Mouse (Mus musculus): ENCODE measurements at regions not wholly inside any gene's neighbourhood (a gene's known extent, or its start where the extent isn't known, plus 50 kb on each side); places are given as distances from the start of the nearest gene placed in this dataset.

DNA sequence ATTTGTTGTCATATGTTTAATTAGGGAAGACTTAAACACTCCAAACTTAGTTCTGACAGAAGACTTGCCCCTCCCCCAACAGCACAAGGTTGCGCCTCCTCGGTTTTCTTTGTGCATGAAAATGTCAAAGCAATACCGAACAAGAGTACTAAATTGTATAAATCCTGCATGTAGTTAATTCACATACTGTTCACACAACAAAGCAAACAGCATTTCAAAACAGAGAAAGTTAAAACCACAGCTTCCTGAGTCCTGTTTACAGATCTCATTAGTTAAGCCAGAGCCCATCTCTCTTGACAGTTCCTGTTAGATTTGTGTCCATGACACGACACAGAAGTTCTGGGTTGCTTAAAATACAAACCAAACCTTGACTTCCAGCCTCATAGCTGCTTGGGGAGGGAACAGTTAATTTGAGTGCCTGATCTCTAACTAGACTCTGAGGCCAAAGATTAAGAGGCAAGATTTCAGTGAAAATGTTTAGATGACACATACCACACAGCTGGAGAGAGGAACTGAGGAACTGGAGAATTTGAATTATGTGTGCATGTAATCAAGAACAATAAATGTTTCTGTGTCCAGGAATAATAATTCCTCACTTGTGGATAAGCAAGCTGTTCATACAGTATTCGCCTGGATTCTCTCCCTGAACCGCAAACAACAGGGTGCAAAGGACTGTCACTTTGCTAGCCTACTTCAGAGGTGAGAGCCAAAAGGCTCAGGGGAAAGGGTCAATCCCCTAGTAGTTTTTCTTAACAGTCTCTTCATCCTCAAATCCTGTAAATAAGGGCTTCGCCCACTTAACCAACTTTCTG is 113.3 kb upstream of the Tbl1xr1 start:
- in situ Hi-C loops (cut with MseI, MboI), result no loop called here

DNA sequence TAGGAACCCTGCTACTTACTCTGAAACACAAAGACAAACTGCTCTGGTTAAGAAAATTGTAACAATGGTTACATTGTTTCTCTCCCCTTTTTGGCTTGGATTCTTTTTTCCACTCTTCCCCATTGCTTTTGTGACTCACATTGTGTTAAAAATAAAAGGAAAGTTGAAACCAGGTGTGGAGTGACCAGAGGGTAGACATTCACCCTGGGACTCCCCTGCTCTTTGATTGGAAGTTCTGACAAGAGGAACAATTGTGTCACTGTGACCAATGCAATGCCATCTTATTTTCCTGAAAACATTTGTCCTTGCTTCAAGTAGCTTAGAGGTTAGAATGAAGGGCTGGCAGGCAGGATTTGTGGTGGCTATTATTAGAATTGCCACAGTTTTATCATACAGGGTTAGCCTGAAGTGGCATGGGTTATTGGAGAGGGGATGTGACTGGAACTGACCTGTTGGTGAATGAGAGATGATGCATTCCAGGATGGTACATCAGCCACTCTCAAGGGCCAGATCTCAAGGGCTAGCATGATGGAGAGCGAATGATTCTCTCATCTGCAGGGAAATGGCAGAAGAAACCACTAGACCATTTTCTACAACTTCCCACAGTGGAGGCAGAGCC is 112.6 kb upstream of the Tbl1xr1 start:
- in situ Hi-C loops (cut with MseI, MboI), result no loop called here

DNA sequence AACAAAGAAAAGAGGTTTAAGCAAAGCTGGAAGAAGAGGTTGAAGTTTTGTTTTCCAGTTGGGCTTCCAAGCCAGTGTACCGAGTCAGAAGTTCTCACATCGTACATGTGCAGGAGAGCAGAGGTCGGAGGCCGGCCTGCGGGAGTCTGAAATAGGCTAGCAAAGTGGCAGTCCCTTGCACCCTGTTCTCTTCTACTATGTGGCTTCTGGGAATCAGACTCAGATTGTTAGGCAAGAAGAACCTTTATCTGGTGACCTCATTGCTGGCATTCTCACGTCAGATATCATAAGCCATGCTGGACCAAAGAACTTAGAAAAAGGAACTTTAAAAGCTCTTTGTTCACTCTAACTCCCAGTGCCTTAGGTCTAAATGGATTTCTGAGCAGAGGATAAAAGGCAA is 112.0 kb upstream of the Tbl1xr1 start:
- in situ Hi-C loops (cut with MseI, MboI), result no loop called here

DNA sequence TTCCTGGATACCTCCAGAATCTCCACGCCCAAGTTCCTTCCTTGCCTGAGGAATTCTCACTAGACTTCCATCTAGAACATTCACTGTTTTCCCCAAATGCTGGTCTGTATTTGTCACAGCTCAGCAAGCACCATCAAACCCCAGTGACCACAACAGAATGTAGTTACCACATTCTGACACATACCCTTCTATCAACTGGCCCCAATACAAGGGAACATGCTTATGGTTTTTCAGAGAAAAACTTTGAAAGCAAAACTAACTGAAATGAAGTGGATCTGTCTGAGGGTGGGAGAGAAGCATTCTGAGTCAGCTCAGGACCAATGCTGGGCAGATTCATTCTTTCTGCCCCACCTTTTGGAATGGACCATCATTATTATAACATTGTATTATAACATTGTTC is 110.9 kb upstream of the Tbl1xr1 start:
- in situ Hi-C loops (cut with MseI, MboI), result no loop called here

DNA sequence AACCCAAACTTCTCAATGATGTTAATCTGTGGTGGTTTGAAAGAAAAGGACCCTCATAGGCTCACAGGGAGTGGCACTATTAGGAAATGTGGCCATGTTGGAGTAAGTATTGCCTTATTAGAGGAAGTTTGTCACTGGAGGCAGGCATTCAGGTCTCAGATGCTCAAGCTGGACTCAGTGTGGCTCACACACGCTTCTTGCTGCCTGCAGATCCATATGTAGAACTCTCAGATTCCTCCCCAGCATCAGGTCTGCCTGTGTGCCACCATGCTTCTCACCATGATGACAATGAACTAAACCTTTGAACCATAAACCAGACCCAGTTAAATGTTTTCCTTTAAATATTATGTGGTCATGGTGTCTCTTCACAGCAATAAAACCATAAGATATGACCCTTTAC is 104.7 kb upstream of the Tbl1xr1 start:
- in situ Hi-C loops (cut with MseI, MboI), result no loop called here

DNA sequence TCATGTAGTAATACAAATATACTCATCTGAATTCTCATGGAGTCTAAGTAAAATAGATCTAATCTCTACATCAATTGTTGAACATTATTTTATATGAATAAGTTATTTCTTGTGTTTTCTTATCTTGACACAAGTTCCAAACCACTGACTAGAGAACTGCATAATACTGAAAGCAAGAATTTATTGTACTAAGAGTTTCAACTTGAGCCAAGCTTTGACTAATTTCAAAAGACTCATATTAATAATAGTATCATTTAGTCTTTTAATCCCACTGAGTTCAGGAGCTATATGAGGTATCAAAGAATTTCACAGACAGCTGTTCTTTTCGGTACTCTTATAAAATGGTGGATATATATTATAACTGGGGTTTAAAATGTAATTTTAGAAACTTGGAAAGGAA is 103.3 kb upstream of the Tbl1xr1 start:
- in situ Hi-C loops (cut with MseI, MboI), result no loop called here

DNA sequence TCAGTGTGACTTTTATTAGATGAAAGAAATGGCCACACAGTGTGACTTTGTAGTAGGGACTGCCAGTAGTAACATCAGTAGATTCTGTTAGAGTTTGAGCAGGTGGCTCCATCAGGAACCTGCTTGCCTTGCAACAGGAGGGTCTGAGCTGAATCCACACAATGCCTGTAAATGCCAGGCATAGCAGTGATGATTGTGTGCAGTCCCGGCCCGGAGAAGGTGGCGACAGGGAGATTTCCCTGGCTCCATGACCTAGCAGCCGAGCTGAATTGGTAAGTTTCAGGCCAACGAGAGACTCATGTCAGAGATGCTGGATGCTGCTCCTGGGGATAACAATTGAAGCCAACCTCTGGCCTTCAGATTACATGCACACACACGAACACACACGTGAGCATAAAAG is 102.8 kb upstream of the Tbl1xr1 start:
- in situ Hi-C loops (cut with MseI, MboI), result no loop called here

DNA sequence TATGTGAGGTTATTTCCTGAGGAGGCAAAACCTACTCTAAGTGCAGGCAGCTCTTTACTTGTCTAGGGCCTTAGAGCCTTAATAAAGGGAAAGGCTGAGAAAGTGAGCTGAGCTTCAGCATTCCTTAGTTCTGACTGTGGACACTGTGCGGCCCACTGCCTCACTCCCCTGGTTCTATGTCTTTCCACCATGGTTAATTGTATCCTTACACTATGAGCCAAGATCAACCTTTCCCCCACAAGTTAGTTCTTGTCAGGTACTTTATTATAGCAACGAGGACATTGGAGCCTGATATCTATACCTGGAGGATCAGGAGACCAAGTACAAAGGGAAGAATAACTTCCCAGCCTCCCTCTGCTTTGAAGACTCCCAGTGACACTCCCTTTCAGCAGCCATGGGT is 101.7 kb upstream of the Tbl1xr1 start:
- in situ Hi-C loops (cut with MseI, MboI), result no loop called here

DNA sequence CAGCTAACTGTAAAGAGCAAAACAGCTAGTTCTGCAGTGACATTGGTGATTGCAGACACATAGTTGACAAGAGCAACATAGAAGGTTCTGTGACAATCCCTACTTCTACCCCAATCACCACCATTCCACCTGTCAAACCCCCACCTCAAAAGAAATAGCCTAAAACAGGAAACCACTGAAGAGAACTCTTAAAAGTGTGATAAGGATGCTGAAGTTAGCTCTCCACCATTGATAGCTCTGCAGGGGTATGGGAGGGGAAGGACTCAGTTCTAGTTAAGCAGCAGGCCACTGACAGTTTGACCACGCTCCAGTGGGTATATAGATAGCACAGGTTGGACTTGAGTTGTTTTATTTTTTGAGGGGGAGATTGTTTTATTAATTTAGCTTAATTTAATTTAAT is 98.7 kb upstream of the Tbl1xr1 start:
- in situ Hi-C loops (cut with MseI, MboI), result no loop called here

DNA sequence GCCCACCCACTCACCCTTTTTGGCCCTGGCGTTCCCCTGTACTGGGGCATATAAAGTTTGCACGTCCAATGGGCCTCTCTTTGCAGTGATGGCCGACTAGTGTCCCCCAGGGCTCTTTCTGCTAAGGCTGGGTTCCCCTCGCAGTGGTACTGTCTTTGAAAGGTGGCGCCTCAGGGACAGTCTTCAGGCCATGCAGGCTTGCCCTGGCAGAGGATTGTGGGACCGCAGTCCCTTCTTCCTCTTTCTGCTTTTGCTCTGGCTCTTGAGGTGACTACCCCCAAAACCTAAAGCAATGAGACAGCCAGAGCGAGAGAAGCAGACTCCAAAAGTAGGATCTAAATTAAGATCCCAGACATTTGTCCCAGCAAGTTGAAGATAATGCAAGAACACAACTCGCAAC is 93.5 kb upstream of the Tbl1xr1 start:
- in situ Hi-C loops (cut with MseI, MboI), result no loop called here

DNA sequence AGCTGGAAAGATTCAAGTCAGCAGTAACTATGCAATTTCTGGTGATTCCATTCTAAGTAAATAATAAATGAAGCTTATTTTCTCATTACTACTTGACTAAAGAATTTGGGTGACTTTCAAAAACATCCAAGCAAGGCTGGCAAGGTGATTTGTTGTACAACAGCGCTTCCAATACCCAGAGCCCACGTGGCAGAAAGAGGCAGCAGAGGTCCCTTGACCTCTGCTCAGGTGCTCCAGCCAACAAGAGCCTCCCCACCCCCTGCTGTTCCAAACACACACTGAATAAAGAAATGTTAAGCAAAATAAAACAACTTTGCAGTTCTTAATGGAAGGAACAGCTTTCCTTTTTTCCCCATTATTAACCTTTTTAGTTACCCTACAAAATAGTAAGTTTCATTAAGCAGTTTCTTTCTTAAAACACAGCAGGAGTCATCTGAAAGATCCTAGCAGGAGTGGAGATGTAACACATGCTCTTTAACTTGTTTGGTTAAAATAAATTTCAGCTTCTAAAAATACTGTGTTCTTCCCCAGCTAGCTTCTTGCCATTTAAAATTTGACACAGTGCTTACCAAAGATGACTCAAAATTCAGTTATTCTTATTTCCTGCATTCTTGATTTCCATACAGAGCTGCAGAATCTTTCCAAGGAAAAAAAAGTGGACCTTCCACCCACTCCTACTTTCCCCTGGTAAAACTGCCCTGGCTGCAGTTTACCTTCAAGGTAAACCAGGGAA is 92.3 kb upstream of the Tbl1xr1 start:
- in situ Hi-C loops (cut with MseI, MboI), result no loop called here

DNA sequence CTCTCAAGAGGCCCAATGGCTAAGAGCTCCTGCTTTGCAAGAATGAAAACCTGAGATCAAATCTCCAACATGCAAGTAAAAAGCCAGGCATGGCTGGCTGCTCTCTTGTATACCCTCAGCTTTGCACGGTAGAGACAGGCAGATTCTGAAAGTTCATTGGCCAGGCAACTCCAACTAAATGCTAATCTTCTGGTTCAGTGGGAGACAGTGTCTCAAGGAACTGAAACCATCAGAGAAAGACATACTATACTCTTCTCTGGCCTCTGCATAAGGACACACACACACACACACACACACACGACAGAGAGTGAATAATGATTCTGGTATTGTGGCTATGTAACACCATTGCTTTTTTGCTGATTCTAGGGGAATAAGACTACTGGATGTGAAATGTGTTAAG is 91.6 kb upstream of the Tbl1xr1 start:
- in situ Hi-C loops (cut with MseI, MboI), result no loop called here

DNA sequence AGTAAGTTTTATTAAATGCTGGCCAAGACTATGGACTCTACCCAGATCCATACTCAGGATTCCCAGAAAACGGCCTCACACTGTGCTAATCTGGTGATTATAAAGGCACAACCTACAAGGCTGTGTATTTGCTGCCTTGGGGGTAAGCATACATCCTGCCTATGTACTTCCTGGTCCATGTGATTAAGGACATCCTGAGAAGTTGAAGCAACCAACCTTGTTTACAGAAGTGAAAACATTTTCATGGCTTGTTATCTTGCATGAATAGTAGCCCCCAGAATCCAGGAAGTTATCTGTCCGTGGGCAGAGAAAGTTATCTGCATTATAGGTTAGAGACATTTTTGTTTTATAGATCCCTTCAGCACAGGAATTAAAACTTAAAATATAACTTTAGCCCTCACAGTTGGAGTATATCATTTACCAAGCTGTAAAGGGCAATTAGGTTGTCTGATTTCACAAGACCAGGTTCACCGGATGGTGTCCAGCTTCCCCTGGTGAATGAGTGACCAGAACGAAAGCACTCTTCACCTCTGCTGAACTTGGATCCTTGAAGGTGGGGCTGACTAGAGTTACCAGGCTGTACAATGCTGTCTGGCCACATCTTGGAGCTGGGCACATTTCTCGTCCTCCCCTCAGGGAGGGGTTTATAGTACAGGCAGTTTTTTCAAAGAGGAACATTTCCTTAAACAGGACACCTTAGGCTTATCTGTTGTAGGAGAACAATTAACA is 90.1 kb upstream of the Tbl1xr1 start:
- in situ Hi-C loops (cut with MseI, MboI), result no loop called here

DNA sequence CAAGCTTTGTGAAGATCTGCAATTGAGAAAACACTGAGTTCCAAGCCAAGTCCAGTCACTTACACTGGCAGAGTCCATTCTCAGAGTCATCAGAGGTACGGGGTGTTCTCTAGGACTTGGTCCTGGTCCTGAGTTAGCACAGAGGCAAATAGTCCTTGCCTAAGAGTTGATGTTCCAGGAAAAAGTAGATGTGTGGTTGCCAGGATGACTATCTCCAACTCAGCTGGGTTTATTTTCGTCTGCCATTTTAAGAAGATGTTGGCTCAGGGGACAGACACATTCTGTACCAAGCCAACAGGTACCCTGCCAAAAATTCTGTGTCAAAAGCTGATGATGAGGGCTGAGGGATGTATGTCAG is 89.6 kb upstream of the Tbl1xr1 start:
- in situ Hi-C loops (cut with MseI, MboI), result no loop called here

DNA sequence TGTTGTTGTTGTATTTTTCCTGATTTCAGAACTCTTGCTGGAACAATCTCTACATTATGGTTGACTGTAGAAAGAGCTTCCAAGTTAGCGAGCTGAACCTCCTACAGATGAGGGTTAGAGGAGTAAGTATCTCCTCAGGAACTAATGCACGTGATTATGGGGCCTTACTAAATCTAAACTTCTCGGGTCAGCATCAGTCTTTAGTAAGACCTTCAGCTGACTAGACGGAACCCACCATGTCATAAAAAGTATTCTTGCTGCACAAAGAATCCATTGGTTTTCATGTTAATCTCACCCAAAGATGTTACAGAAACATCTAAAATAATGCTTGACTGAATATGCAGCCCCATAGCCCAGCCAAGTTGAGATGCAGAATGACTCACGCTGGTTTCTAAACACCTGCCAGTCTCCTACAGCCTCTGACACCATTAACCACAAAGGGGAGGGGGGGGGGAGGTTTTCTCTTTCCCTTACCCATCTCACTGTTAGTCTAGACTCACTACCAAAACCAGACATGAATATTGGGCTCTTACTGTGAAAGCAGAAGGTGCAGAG is 88.9 kb upstream of the Tbl1xr1 start:
- in situ Hi-C loops (cut with MseI, MboI), result no loop called here

DNA sequence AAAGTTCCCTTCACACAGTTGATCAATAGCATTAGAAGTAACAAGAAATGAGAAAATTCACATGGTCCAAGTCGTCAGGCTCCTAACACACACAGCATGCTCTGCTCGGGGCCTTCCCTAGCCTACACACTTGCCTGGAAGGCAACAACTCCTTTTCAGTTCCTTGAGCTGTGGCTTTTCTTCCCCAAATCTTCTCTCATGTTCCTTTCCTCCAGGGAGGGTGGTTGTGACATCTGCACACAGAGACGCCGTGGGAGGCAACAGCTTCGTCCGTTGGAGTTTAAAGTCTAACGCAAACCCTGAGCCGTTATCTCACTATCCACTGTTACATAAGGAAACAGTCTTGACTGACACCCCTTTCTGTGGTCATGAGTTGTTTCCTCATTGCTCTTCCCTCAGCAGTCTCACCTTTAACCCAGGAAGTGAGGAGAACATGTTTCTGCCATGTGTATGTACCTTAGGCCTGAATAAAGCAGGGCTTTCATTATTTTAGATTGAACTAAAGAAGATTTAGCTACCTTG is 88.4 kb upstream of the Tbl1xr1 start:
- in situ Hi-C loops (cut with MseI, MboI), result no loop called here

DNA sequence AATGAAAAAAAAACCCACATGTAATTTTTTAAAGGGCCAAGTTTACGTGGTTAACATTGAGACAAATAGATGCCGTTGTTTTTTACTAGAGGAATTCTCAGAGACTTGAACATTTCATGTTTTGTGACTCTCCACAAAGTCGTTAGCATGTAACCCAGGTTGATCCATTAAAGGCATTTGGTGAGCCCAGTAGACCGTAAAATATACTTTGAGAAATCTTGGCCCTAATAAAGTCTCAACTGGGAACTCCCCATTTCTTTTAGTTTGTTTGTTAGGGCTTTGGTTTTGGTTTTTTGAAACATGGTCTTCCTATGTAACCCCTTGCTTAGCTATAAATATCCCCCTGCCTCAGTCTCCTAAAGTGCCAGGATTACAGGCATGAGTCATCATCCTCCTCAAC is 85.9 kb upstream of the Tbl1xr1 start:
- in situ Hi-C loops (cut with MseI, MboI), result no loop called here

DNA sequence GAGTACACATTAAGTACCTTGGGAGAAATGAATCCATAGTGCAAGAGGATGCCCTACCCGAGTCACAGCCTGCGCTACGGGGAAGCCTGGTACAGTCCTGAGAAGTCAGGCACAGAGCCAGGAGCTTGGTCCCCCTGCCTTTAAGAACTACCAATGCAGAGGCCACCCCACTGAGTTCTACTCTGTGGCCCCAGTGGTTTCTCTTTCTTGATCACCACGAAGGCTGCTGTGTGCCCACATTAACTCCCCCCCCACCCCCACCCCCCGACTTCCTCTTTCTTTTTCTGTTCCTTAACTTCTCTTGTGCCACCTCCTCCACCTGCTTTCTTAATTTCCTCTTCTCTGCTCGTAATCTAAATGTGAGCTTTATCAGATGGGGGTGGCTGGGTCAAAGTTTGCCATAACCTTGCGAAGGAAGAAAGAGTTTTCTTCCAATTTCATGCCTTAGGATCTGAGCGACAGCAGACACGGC is 84.7 kb upstream of the Tbl1xr1 start:
- in situ Hi-C loops (cut with MseI, MboI), result no loop called here

DNA sequence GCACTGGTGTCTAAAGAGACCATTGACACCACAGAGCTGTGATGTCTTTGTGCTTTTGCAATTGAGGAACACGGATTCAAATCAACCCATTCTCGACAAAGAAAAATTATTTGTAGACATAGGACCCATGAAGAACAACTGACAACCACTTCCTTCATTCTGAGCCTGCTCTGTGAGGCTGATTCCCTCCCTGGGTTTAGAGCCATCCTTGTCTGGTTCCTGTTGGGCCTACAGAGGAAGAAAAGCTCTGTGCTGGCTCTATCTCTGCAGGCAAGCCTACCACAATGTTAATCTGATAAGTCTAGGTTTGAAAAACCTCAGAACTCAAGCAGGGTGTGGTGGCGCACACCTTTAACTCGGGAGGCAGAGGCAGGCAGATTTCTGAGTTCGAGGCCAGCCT is 84.2 kb upstream of the Tbl1xr1 start:
- in situ Hi-C loops (cut with MseI, MboI), result no loop called here

DNA sequence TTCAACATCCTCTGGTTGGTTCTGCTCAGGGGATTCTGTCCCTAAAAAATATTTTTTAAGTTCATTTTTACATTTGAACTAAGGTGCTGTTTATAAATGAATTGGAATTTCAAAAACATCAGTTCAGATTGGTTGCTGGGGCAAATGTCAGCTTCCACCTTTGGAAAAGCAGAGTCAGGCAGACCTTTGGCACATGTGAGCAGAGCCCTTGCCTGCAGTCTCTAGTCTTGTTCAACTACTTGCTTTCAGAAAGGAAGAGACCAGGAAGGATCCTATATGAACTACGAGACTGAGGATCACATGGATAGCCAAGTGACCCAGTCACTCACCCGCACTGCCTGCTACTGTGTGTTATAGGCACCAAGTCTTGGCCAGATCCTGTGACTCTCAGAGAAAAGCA is 82.5 kb upstream of the Tbl1xr1 start:
- in situ Hi-C loops (cut with MseI, MboI), result no loop called here

DNA sequence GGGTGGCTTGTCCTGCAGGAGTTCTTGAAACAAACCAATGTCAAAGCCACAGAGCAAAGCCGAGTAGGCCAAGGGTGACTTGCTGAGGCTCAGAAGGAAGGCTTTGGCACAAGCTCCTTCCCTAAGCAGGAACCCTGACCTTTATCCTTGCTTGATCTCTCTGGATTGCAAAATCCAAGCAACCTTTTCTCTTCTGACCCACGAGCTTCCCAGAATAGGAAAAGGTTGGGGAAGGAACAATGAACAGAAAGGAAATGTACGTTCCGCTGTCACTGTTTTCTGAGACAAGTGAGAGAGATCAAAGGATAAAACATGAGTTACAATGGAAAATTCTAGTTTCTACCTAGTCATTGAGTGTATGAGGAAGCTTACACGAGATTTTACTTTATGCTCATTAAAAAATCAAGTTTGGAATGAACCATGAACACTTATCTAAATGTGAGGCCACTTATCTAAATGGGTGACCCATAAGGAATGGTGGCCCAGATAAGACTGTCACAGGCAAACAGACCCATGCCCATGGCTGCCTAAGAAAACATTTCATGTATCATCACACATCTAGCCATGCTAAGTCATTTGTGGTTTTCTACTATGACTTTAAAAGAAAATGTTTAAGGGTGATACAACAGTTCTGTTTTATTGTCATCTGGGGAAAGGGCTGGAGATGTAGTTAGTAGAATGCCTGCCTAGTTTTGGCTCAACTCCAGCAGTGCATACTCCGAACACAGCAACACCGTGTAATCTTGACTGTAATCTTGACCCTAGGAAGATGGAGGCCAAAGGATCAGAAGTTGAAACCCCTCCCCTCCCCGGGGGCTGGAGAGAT is 80.7 kb upstream of the Tbl1xr1 start:
- in situ Hi-C loops (cut with MseI, MboI), result no loop called here

Data from mouse trophoblast stem cell (cell line).